Mouse (Mus musculus) c-Kit-negative CD71-positive TER-119-positive erythroid progenitor cells, embryonic 14.5 days (primary cell): ENCODE measurements around the gene Dph3.
"Not testable (repeated sequence)": the region's sequence is repeated elsewhere in the genome, so short reads cannot be mapped to it uniquely, and the experiment has no call there.

Experiments used
- DNase-seq: peaks from one replicate; pipeline ENCODE4 v3.0.0-alpha.2; 2013; ENCODE audit warnings: low read depth, low spot score

Gene Dph3

GRCm38 (mm10) chr14:32085486-32086201 lies at the start of gene Dph3:
Gene Dph3 (minus strand): TSS chr14:32085729.
- peak; percentile 97 for DNase-seq

GRCm38 (mm10) chr14:32134293-32134692 lies 48.8 kb upstream of the Dph3 start:
- DNase-seq, result peak; percentile 35

- peak; percentile 31 for DNase-seq
These were observed 46.3 kb upstream of the Dph3 start for GRCm38 (mm10) chr14:32131836-32132235.

GRCm38 (mm10) chr14:32128409-32128808 lies 42.9 kb upstream of the Dph3 start:
- no peak for DNase-seq

- DNase-seq, result not testable (repeated sequence)
These were observed 39.7 kb upstream of the Dph3 start for GRCm38 (mm10) chr14:32125256-32125655.

GRCm38 (mm10) chr14:32124261-32124660 lies 38.7 kb upstream of the Dph3 start:
- DNase-seq, result no peak

GRCm38 (mm10) chr14:32121920-32122315 lies 36.4 kb upstream of the Dph3 start:
- peak; percentile 63 for DNase-seq

GRCm38 (mm10) chr14:32120940-32121919 lies 35.7 kb upstream of the Dph3 start:
- DNase-seq, result no peak

- DNase-seq, result not testable (repeated sequence)
These were observed 26.6 kb upstream of the Dph3 start for GRCm38 (mm10) chr14:32112124-32112523.

GRCm38 (mm10) chr14:32106911-32107310 lies 21.4 kb upstream of the Dph3 start:
- DNase-seq, result no peak

GRCm38 (mm10) chr14:32105663-32106062 lies 20.1 kb upstream of the Dph3 start:
- DNase-seq, result no peak

- DNase-seq, result no peak
These were observed 18.0 kb upstream of the Dph3 start for GRCm38 (mm10) chr14:32103556-32103955.

- DNase-seq, result no peak
These were observed 13.4 kb upstream of the Dph3 start for GRCm38 (mm10) chr14:32098951-32099350.

GRCm38 (mm10) chr14:32097691-32098090 lies 12.2 kb upstream of the Dph3 start:
- no peak for DNase-seq

GRCm38 (mm10) chr14:32096740-32097139 lies 11.2 kb upstream of the Dph3 start:
- no peak for DNase-seq

GRCm38 (mm10) chr14:32095646-32096045 lies 10.1 kb upstream of the Dph3 start:
- DNase-seq, result no peak

GRCm38 (mm10) chr14:32093500-32094117 lies 8.1 kb upstream of the Dph3 start:
- DNase-seq, result no peak

- DNase-seq, result no peak
These were observed 7.5 kb upstream of the Dph3 start for GRCm38 (mm10) chr14:32093018-32093417.

- no peak for DNase-seq
These were observed 6.2 kb upstream of the Dph3 start for GRCm38 (mm10) chr14:32091704-32092103.

- no peak for DNase-seq
These were observed 5.6 kb upstream of the Dph3 start for GRCm38 (mm10) chr14:32091124-32091523.

- DNase-seq, result not testable (repeated sequence)
These were observed 2.2 kb upstream of the Dph3 start for GRCm38 (mm10) chr14:32087584-32088248.
